Mouse (Mus musculus) skeletal muscle tissue, postnatal 0 days (tissue): ENCODE results near the gene Ensa. TPM values are rescaled to one million over a fixed set of nuclear protein-coding genes. Genes with fewer than 3 reads are reported as not detected.

Experiments used
- polyA plus RNA-seq: library from polyadenylated mRNA; unstranded; fragments of >200 nt; fragmentation: Nextera tagmentation; extraction: Ambion mirVana; gene quantifications from 2 replicates; pipeline ENCODE4 v1.2.1, GENCODE M21; 2015

The Ensa gene
- 45.0 and 48.0 TPM in 2 replicates for polyA plus RNA-seq

DNA sequence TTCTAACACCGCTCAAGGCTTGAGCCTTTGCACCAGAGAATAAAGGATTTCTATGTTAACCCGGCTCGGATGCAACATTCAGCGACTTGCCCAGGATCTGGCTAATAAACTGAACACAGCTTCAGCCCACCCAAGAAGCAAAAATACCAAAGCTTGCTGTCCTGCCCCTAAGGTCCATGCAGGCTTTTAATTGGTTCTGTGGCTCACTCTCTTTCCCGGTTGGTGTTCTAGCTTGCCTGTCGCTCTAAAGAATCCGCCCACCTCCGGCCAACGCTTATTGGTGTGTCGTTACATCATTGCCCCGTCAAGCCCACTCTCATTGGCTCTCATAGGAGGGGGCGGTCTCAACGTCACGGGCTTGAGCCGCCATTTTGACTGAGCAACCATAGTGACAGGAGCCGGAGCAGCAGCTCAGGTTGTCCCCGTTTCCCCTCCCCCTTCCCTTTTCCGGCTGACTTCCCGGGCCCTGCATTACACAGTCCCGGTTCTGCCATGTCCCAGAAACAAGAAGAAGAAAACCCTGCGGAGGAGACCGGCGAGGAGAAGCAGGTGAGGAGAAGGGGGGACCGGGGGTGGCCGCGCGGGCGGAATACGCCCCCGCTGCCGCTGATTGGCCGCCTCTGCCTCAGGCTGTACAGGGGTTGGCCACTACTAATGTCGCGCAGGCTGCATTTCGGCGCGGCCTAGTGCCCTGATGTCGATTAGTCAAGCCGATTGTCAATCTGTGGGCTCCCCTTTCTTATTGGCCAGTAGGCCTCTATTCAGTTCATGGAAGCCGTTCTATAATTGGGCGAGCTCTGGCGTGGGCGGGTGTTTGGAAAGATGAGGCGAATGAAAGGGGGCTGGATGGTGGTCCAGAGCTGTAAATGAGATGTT, at the start of gene Ensa:
Gene Ensa, plus strand, starts transcription at position 366 of the 876 bp plus-strand sequence.

DNA sequence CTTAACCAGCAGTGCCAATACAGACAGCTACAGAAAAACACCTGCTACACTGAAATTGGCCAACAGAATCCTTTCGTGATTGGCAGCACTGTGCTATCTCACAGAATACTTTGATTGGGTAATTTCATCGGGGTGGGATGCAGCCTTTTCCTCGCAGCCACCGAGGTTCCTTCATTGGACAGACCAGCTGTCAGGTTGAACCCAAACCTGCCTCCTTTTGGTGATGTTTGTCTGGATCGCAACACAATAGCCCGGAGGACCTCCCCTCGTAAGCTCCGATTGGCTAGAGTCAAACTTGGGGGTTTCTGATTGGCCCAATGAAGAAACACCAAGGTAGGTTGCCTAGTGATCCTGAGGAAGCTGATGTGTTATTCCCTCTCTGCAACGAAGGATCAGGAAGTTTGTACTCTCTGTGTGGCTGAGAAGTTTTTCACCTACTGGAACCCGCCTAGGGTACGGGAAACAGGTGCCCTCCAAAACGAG, 36.1 kb upstream of the Ensa start, which contains the start of gene Golph3l:
Gene Golph3l, plus strand, starts transcription at position 331 of the 483 bp plus-strand sequence.

DNA sequence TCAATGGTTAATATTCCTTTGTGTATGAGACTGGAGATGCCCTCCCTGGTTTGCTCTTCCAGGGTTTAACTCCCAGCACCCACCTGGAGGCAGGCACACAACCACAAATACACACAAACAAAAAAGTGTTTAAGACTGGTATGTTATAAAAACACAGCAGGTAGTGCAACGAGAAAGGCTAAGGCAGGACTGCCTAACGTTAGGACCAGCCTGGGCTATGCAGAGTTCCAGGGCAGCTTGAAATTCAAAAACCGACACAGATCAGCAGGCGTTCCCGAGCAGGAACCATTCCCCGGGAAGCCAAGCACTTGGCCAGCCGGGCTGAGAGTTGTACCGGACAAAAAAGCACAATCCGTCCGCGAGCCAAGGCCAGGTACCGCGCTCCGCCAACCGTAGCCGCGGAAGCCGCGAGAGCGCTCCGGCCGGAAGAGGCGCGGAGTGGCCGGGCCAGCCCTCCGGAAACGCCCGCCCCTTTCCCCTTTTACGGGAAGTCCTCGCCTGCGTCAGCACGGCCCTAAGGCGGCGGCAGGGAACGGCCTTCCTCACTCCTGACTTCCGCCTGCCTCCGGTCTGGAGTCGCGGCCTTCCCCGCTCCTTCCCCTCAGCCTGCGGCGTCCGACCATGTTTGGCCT, 33.6 kb downstream of the Ensa start, which contains the start of gene Mcl1:
Gene Mcl1, plus strand, starts transcription at position 553 of the 632 bp plus-strand sequence.

Other genes starting within 250 kb of the Ensa start
- gene 4930558C23Rik, start 222.2 kb upstream of the Ensa start, polyA plus RNA-seq, result not detected in 2 replicates
- 19.9 and 21.1 TPM in 2 replicates for gene Arnt, start 190.6 kb upstream of the Ensa start, polyA plus RNA-seq
- gene Ctsk, start 125.7 kb upstream of the Ensa start, polyA plus RNA-seq, result 39.3 and 52.6 TPM in 2 replicates
- gene Ctss, start 98.2 kb upstream of the Ensa start, polyA plus RNA-seq, result 17.9 and 18.1 TPM in 2 replicates
- gene Hormad1, start 65.3 kb upstream of the Ensa start, polyA plus RNA-seq, result not detected in 2 replicates
- 14.2 and 15.1 TPM in 2 replicates for gene Golph3l, start 36.1 kb upstream of the Ensa start, polyA plus RNA-seq
- gene Mcl1, start 33.8 kb downstream of the Ensa start, polyA plus RNA-seq, result 58.3 and 62.3 TPM in 2 replicates
- 10.3 and 11.1 TPM in 2 replicates for gene Adamtsl4, start 62.9 kb downstream of the Ensa start, polyA plus RNA-seq
- gene Ecm1, start 114.6 kb downstream of the Ensa start, polyA plus RNA-seq, result 20.5 and 31.0 TPM in 2 replicates
- gene Tars2, start 135.2 kb downstream of the Ensa start, polyA plus RNA-seq, result 18.6 and 20.3 TPM in 2 replicates
- 13.6 and 15.4 TPM in 2 replicates for gene Rprd2, start 193.9 kb downstream of the Ensa start, polyA plus RNA-seq
- 11.5 and 12.3 TPM in 2 replicates for gene Prpf3, start 230.9 kb downstream of the Ensa start, polyA plus RNA-seq
- 362 and 384 TPM in 2 replicates for gene Mrps21, start 246.5 kb downstream of the Ensa start, polyA plus RNA-seq